Mouse (Mus musculus) T-cell, adult 2 months (primary cell): Measurements from ENCODE around the gene Nav2.
A peak's percentile ranks its signal among the peaks of the same experiment; 100 is the strongest.

ENCODE experiments used
- DNase-seq: peaks from one replicate; pipeline ENCODE4 v3.0.0; 2022; ENCODE audit warnings: low spot score

Nav2 gene

GRCm38 (mm10) chr7:49562851-49563250 is 654.3 kb downstream of the Nav2 start:
- no peak for DNase-seq

- no peak for DNase-seq
Measured at GRCm38 (mm10) chr7:49565084-49565483, 656.6 kb downstream of the Nav2 start.

GRCm38 (mm10) chr7:49565798-49566197 is 657.3 kb downstream of the Nav2 start:
- DNase-seq = no peak

- DNase-seq = no peak
Measured at GRCm38 (mm10) chr7:49567346-49568034, 659.0 kb downstream of the Nav2 start.

- no peak for DNase-seq
Measured at GRCm38 (mm10) chr7:49569646-49570045, 661.1 kb downstream of the Nav2 start.

- DNase-seq = no peak
Measured at GRCm38 (mm10) chr7:49571606-49572005, 663.1 kb downstream of the Nav2 start.

- no peak for DNase-seq
Measured at GRCm38 (mm10) chr7:49575226-49575625, 666.7 kb downstream of the Nav2 start.

- DNase-seq = no peak
Measured at GRCm38 (mm10) chr7:49577096-49577495, 668.6 kb downstream of the Nav2 start.

- DNase-seq = no peak
Measured at GRCm38 (mm10) chr7:49581951-49582350, 673.4 kb downstream of the Nav2 start.

- DNase-seq = no peak
Measured at GRCm38 (mm10) chr7:49582551-49582950, 674.0 kb downstream of the Nav2 start.

- DNase-seq = no peak
Measured at GRCm38 (mm10) chr7:49583176-49583575, 674.7 kb downstream of the Nav2 start.

- DNase-seq = no peak
Measured at GRCm38 (mm10) chr7:49586530-49587120, 678.1 kb downstream of the Nav2 start.

- no peak for DNase-seq
Measured at GRCm38 (mm10) chr7:49589635-49590034, 681.1 kb downstream of the Nav2 start.

GRCm38 (mm10) chr7:49597776-49598175 is 689.3 kb downstream of the Nav2 start:
- no peak for DNase-seq

GRCm38 (mm10) chr7:49598225-49598624 is 689.7 kb downstream of the Nav2 start:
- DNase-seq = no peak

GRCm38 (mm10) chr7:49599950-49600349 is 691.4 kb downstream of the Nav2 start:
- DNase-seq = no peak

- peak; percentile 70 for DNase-seq
Measured at GRCm38 (mm10) chr7:49601191-49601975, 692.9 kb downstream of the Nav2 start.

- DNase-seq = no peak
Measured at GRCm38 (mm10) chr7:49604244-49604643, 695.7 kb downstream of the Nav2 start.

- DNase-seq = no peak
Measured at GRCm38 (mm10) chr7:49604965-49605795, 696.7 kb downstream of the Nav2 start.

- peak; percentile 48 for DNase-seq
Measured at GRCm38 (mm10) chr7:49616258-49616735, 707.8 kb downstream of the Nav2 start.

GRCm38 (mm10) chr7:49617087-49617486 is 708.6 kb downstream of the Nav2 start:
- DNase-seq = no peak

- no peak for DNase-seq
Measured at GRCm38 (mm10) chr7:49620160-49620559, 711.6 kb downstream of the Nav2 start.
